Mouse (Mus musculus) limb, embryonic 13.5 days (tissue): ENCODE results near the gene Slc12a1. TPM values are rescaled to one million over a fixed set of nuclear protein-coding genes. Genes with fewer than 3 reads are reported as not detected.
A peak's percentile ranks its signal among the peaks of the same experiment; 100 is the strongest.
"Not testable (repeated sequence)": the region's sequence is repeated elsewhere in the genome, so short reads cannot be mapped to it uniquely, and the experiment has no call there.

Experiments
- ATAC-seq: fragments of 200-750 bp; cut with Nextera tagmentation; 2 replicates; pipeline ENCODE4 v1.8.0; 2017; ENCODE audit warnings: low read depth, moderate number of reproducible peaks, moderate TSS enrichment; ENCODE audit not compliant: low FRiP score
- H3K27ac ChIP-seq: fragments of 300-500 bp; sonication (generic); 2 replicates; pipeline ENCODE4 v1.5.1; 2015; ENCODE audit warnings: inconsistent platforms, mild to moderate bottlenecking, moderate library complexity
- H3K27me3 ChIP-seq: fragments of 300-500 bp; sonication (generic); 2 replicates; pipeline ENCODE4 v1.6.1; 2015; ENCODE audit warnings: mild to moderate bottlenecking, inconsistent platforms
- H3K36me3 ChIP-seq: fragments of 300-500 bp; sonication (generic); 2 replicates; pipeline ENCODE4 v1.6.1; 2015; ENCODE audit warnings: inconsistent platforms, mild to moderate bottlenecking, moderate library complexity
- H3K4me1 ChIP-seq: fragments of 300-500 bp; sonication (generic); 2 replicates; pipeline ENCODE4 v1.6.1; 2015; ENCODE audit warnings: inconsistent platforms
- H3K4me2 ChIP-seq: fragments of 300-500 bp; sonication (generic); replicated peaks from 2 replicates; pipeline ENCODE4 v1.6.1; 2015; ENCODE audit warnings: inconsistent platforms, mild to moderate bottlenecking, moderate library complexity
- H3K4me3 ChIP-seq: fragments of 300-500 bp; sonication (generic); 2 replicates; pipeline ENCODE4 v1.5.1; 2015; ENCODE audit warnings: moderate library complexity, mild to moderate bottlenecking, inconsistent platforms
- H3K9ac ChIP-seq: fragments of 300-500 bp; sonication (generic); 2 replicates; pipeline ENCODE4 v1.6.1; 2015; ENCODE audit warnings: mild to moderate bottlenecking, inconsistent platforms
- H3K9me3 ChIP-seq: fragments of 300-500 bp; sonication (generic); 2 replicates; pipeline ENCODE4 v1.6.1; 2016; ENCODE audit warnings: inconsistent platforms
- WGBS: fragments of 180-500 bp; shearing (Covaris S2); methylation state at CpG from one replicate; pipeline ENCODE4 v1.1.7; 2015; 5-methylcytosine and 5-hydroxymethylcytosine counted together
- polyA plus RNA-seq: library from polyadenylated mRNA; unstranded; fragments of >200 nt; fragmentation: Nextera tagmentation; extraction: Ambion mirVana; gene quantifications from 2 replicates; pipeline ENCODE4 v1.2.1, GENCODE M21; 2015

The Slc12a1 gene
- 0.08 TPM in 1 of 2 replicates, not detected in the other for polyA plus RNA-seq

DNA sequence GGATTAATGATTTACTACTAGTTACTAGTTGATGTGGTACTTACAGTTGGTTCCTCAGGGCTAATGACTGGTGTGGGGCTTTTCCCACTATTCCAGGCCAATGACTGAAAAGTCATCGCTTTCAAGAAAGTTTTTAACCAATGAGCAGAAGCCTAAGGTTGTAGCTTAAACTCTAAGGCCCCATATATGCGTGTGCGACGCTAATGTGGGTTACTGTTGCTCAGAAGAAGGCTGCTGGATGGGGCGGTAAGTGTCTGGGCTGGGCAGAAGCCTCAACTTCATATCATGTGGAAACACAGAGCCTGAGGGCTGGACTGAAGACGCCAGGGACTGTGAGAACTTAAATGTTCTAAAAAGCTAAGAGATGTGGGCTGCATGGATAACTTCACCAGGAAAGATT lies at the start of gene Slc12a1:
TSS of gene Slc12a1 (plus strand) at position 118 of the 400 bp plus-strand sequence.
- no peaks in the 10 kb centered on the region for H3K9me3 ChIP-seq
- H3K4me1 ChIP-seq = no peaks in the 10 kb centered on the region
- no peak within 1 kb of the TSS for H3K4me2 ChIP-seq
- H3K4me3 ChIP-seq = no peak within 1 kb of the TSS
- no peak for ATAC-seq
- H3K27ac ChIP-seq = no peak within 1 kb of the TSS
- 86% methylated on average over 6 of the region's 6 CpGs for WGBS
- H3K36me3 ChIP-seq = no peaks in the 10 kb centered on the region
- H3K27me3 ChIP-seq = no peaks in the 10 kb centered on the region
- no peak within 1 kb of the TSS for H3K9ac ChIP-seq

DNA sequence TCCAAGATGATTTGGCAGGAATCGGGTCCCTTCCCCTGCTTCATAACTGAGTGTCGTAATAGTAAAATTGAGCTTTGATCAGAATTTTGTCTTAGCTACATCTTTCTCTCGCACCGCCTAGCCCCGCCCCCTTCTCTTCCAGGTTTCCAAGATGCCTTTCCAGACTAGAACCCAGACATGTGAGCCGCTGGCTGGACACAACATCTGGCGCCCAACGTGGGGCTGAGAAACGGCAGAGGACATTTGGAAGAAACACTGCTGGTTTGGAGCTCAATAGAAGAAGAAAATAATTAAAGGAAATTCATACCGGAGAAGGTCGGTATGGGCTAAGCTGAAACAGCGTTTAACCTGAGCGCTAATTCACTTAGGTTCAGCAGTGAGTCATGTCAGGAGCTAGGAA lies 47.8 kb upstream of the Slc12a1 start:
- not testable (repeated sequence) for H3K9ac ChIP-seq
- WGBS = 98% methylated on average over 13 of the region's 13 CpGs

DNA sequence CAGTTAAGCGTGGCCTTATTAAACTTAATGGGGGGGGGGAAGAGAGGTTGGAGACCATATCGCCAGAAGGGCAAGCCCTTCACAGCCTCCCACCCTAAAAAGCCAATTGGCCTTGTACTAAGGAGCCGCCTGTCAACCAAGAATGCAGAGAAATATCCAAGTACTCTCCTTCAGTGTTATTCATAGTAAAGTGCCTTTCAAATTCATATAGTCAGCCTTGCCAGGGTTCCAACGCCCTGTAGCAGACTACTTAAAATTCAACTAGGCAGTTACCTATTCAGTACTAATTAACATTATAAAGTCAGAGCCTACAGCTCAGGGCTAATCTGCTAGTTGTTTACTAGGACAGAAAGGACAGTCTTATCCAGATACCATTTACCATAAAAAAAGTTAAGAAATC lies 45.8 kb upstream of the Slc12a1 start:
- ATAC-seq, H3K27me3 ChIP-seq, H3K4me3 ChIP-seq, H3K9me3 ChIP-seq, H3K4me2 ChIP-seq, H3K4me1 ChIP-seq, H3K27ac ChIP-seq, H3K9ac ChIP-seq: not testable (repeated sequence)
- 97% methylated on average over 4 of the region's 4 CpGs for WGBS
- peaks cover 60% of the 10 kb centered on the region for H3K36me3 ChIP-seq

More for the DNA sequence above, 47.8 kb upstream of the Slc12a1 start:
- not testable (repeated sequence) for H3K4me3 ChIP-seq, H3K27me3 ChIP-seq, H3K4me1 ChIP-seq, ATAC-seq, H3K4me2 ChIP-seq, H3K9me3 ChIP-seq, H3K27ac ChIP-seq
- peaks cover 66% of the 10 kb centered on the region for H3K36me3 ChIP-seq

DNA sequence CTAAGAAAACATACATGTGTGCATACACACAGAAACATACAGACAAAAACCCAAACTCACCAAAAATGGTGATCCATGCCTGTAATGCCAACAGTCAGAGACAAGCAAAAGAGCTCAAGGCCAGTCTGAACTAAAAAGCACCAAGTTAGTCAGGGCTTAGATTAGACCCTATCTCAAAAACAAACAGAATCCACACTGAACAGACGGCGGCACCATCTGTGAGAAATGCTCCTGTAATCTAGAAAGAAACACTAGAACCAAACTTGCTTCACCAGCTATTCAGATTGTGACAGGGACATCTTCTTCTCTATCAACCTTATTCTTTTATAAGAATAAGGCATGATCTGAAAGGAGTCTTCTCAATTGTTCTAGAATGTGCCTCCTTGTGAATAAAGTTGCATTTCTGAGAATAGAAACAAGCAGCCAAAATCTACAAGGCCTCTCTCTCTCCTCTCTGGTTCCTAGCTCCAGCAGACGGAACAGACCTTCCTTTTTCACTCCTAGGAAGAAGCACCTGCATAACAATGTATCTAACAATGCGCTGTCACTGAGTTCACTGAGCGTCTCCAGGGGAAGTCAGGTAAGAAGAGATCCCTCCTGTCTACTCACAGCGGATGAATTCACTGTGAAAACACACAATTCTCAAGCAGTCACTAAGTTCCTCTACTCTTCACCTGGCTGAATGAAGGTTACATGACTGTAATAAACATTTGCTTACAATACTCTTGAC lies 32.8 kb upstream of the Slc12a1 start:
- WGBS = 87% methylated on average over 6 of the region's 6 CpGs
- Histone ChIP-seq H3K4me1 (peaks cover 17% of the 10 kb centered on the region), H3K27ac (no peak overlapping the region), H3K27me3 (no peaks in the 10 kb centered on the region), H3K4me2 (no peak overlapping the region), H3K36me3 (peaks cover 16% of the 10 kb centered on the region), H3K9me3 (no peaks in the 10 kb centered on the region), H3K9ac (no peak overlapping the region), H3K4me3 (no peak overlapping the region)
- ATAC-seq = no peak

DNA sequence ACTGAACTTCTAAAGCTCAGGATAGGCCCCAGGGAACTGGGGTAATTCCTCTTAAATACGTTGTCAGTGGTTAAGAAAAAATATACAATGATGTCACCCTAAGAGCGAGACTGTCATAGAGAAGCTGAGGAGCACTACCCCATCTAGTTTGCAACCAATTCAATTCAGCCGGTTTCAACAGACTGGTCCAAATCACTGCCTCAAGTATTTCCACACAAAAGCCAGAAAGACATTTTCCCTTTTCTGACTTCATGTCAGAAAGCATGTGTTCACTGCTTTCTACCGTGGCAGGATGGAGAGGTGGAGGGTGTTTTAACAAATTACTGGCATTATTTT lies 30.0 kb upstream of the Slc12a1 start:
- peaks cover 3% of the 10 kb centered on the region; the same call in 1 of the 2 replicates for H3K36me3 ChIP-seq
- no peak for ATAC-seq
- no peaks in the 10 kb centered on the region for H3K9me3 ChIP-seq

DNA sequence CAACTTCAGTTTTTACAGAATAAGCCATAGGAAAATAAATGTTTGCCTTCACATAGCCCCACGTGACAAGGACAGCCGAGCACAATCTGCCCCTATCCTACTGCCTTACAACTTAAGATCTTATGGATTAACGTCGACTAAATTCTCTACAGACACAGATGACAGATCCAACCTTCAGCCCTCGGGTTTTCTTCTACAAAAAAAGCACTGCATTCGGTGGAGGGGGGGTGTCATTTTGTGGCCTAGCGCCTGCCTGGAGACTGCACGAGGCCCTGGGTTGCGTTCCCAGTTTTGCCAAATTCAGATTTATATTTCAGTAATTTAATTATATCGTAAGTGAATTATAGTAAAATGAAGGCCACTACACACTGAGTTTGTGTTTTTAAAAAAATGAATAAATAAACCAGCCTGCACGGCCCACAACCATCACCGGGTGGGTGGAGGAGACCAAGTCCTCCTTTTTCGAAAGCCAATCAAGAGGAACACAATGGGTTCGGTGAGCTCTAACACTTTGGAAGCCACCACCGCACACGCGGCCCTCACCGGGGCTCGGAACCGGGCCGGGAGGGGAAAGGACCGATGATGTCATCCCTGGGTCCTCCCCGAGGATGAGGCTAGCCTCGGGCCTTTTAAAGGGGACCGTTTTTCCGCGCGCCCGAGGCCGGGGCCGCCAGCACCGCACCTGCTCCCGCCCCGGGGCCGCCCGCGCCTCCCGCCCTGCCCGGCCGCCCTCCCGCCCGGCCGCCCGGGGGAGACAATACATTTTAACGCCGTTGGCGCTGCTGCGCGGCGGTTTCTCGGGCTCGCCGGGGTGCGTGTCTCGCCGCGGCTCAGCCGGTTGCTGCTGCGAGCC lies 29.5 kb upstream of the Slc12a1 start:
- Histone ChIP-seq H3K27ac (peak overlapping the region; percentile 86), H3K4me2 (peak overlapping the region; percentile 63), H3K27me3 (0 out of 2 replicates have a peak, but pooled peaks cover 4% of the 10 kb centered on the region), H3K9me3 (no peaks in the 10 kb centered on the region), H3K4me3 (peak overlapping the region; percentile 80), H3K4me1 (peaks cover 17% of the 10 kb centered on the region), H3K36me3 (peaks cover 3% of the 10 kb centered on the region; the same call in 1 of the 2 replicates), H3K9ac (peak overlapping the region; percentile 97)
- peak; percentile 76 for ATAC-seq
- under 1% methylated on average over 53 of the region's 59 CpGs for WGBS

More for the DNA sequence above, 30.0 kb upstream of the Slc12a1 start:
- Histone ChIP-seq H3K27me3 (0 out of 2 replicates have a peak, but pooled peaks cover 4% of the 10 kb centered on the region), H3K4me2 (peak overlapping the region; percentile 63), H3K9ac (peak overlapping the region; percentile 97), H3K4me1 (peaks cover 17% of the 10 kb centered on the region), H3K4me3 (peak overlapping the region; percentile 80), H3K27ac (peak overlapping the region; percentile 86)
- WGBS = 11% methylated on average over 4 of the region's 4 CpGs

DNA sequence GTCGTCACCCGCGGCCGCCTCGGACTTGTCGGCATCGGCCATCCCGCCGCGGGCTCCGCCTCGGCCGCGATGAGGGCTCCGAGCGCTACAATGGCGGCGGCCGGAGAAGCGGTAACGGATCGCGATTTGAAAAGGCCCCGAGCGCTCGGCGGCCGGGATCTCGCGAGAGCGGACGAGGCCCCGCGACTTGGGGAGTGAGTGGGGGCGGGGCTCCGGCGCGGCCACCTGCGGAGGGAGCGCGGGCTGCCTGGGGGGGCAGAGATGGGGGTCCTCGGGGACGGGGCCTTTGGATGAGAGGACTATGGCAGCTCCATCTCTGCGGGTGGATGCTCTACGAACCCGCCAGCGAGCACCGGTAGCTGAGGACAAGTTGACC lies 28.8 kb upstream of the Slc12a1 start, which contains the start of gene Myef2:
TSS of gene Myef2 (minus strand) at position 185 of the 376 bp plus-strand sequence.
- WGBS = under 1% methylated on average over 43 of the region's 48 CpGs
- Histone ChIP-seq H3K4me1 (peaks cover 17% of the 10 kb centered on the region), H3K9me3 (no peaks in the 10 kb centered on the region), H3K27ac (peak within 1 kb of the TSS; percentile 86), H3K9ac (peak within 1 kb of the TSS; percentile 97), H3K36me3 (peaks cover 3% of the 10 kb centered on the region; the same call in 1 of the 2 replicates), H3K4me2 (peak within 1 kb of the TSS; percentile 63), H3K4me3 (peak within 1 kb of the TSS; percentile 80), H3K27me3 (0 out of 2 replicates have a peak, but pooled peaks cover 4% of the 10 kb centered on the region)
- ATAC-seq = peak; percentile 89

DNA sequence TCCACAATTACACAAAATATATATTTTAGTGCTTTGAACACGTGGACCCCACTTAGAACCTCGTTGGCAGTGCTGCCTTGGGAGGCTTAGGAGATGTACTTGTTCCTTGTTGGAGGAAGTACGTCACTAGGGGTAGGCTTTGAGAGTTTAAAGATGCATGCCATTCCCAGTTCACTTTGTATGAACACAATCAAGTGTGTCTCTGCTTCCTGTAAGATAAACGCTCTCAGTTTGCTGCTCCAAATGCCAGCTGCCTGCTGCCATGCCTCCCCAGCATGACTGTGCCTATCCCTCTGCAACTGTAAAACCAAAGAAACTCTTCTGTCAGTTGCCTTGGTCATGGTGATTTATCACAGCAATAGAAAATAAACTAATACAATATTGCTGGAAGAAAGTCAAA lies 26.5 kb upstream of the Slc12a1 start:
- no peak overlapping the region for H3K4me3 ChIP-seq
- H3K36me3 ChIP-seq = peaks cover 2% of the 10 kb centered on the region; the same call in 1 of the 2 replicates
- H3K4me1 ChIP-seq = peaks cover 13% of the 10 kb centered on the region
- WGBS = 34% methylated on average over 4 of the region's 4 CpGs
- no peak overlapping the region for H3K27ac ChIP-seq
- H3K9me3 ChIP-seq = no peaks in the 10 kb centered on the region
- no peak overlapping the region for H3K4me2 ChIP-seq
- no peak overlapping the region for H3K9ac ChIP-seq
- 0 out of 2 replicates have a peak, but pooled peaks cover 4% of the 10 kb centered on the region for H3K27me3 ChIP-seq
- no peak for ATAC-seq

DNA sequence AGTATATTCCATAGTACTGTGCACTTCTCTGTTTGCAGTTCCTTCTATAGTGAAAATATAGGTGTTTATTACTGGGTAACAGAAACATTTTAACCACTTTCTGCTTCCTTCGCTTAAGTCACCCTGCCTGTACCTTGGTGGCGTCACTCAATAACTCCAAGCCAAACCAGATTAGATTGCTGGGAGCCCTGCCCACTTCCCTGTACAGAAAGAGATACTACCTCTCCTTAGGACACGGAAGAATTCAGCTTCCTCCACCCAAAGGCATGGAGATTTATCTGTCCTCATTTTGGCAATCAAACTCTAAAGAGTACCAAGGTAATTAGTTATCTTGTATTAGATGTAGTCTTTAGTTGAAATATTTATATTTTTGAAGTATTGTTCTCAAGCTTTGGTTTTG lies 25.5 kb upstream of the Slc12a1 start:
- 0 out of 2 replicates have a peak, but pooled peaks cover 4% of the 10 kb centered on the region for H3K27me3 ChIP-seq
- no peaks in the 10 kb centered on the region for H3K9me3 ChIP-seq
- H3K4me1 ChIP-seq = peaks cover 4% of the 10 kb centered on the region
- H3K36me3 ChIP-seq = no peaks in the 10 kb centered on the region
- no peak for ATAC-seq
- 79% methylated on average over 3 of the region's 3 CpGs for WGBS
- H3K27ac ChIP-seq = no peak overlapping the region
- H3K9ac ChIP-seq = no peak overlapping the region
- no peak overlapping the region for H3K4me3 ChIP-seq
- no peak overlapping the region for H3K4me2 ChIP-seq

DNA sequence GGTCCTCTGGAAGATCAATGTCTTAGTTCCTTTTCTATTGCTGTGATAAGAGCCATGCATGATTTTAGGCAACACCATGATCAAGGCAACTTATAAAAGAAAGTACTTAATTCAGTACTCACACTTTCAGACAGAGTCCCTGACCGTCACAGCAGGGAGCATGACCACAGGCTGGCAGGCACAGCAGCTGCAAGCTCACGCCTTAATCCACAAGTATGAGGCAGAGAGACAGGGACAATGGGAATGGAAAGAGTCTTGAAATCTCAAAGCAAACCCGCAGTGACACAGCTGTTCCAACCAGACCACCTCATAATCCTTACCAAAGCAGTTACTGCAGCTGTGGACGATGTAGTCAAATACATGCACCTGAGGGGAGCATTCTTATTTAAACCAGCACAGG lies 18.2 kb upstream of the Slc12a1 start:
- no peaks in the 10 kb centered on the region for H3K9me3 ChIP-seq
- no peak overlapping the region for H3K27ac ChIP-seq
- no peak overlapping the region for H3K4me3 ChIP-seq
- 42% methylated on average over 4 of the region's 4 CpGs for WGBS
- H3K36me3 ChIP-seq = no peaks in the 10 kb centered on the region
- H3K4me2 ChIP-seq = no peak overlapping the region
- peaks cover 9% of the 10 kb centered on the region; the same call in 1 of the 2 replicates for H3K4me1 ChIP-seq
- no peak overlapping the region for H3K9ac ChIP-seq
- H3K27me3 ChIP-seq = peaks cover 6% of the 10 kb centered on the region; the same call in 1 of the 2 replicates
- no peak for ATAC-seq

DNA sequence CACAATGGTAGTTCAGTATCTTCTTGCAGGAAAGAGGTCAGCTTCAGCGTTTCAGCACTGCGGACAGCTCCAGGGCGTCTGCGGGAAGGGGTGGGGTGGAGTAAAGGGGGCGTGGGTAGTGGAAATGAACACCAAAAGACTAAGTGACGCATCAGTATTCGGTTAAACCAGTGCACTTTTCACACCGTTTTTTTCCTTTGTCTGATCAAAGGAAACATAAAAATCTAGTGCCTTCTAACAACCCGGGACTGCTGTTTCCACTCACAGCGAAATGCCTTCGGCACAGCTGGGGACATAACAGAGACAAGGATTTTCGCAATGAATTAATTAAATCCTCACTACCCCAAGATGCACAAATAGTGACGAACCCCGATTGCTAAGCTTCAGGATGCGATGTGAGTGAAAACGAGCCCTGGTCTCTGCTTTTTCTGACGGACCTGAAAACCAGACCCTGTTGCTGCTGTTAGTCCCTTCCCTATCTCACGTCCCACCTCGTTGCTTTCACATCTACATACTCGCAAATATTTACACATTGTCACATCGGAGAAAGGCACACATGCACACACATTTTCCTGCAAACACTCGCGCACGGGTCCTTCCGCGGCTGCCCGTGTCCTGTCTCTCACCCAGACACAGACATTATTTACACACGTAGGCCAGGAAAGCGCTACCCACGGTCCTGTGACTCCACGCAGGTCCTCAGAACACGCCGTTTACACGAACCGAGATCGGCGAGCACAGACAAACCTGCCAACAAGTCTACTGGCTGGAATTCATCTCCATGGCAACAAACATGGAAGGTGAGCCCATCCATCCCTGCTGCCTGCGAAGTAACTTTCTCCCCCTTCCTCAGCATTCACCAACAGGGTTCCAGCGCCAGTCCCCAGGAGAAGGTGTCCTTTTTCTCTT lies 16.1 kb upstream of the Slc12a1 start, which contains the start of gene Ctxn2:
TSS of gene Ctxn2 (plus strand) at position 790 of the 909 bp plus-strand sequence.
- Histone ChIP-seq H3K36me3 (no peaks in the 10 kb centered on the region), H3K9me3 (no peaks in the 10 kb centered on the region), H3K4me2 (peak within 1 kb of the TSS; percentile 70), H3K4me1 (peaks cover 9% of the 10 kb centered on the region; the same call in 1 of the 2 replicates), H3K4me3 (peak within 1 kb of the TSS; percentile 31), H3K9ac (no peak within 1 kb of the TSS), H3K27me3 (peaks cover 6% of the 10 kb centered on the region; the same call in 1 of the 2 replicates), H3K27ac (no peak within 1 kb of the TSS)
- ATAC-seq = peak; percentile 75
- under 1% methylated on average over 39 of the region's 39 CpGs for WGBS
